Mouse (Mus musculus): ENCODE data around the gene Sh2b2.
"Not testable (repeated sequence)": the region's sequence is repeated elsewhere in the genome, so short reads cannot be mapped to it uniquely, and the experiment has no call there.

Sh2b2 gene

DNA sequence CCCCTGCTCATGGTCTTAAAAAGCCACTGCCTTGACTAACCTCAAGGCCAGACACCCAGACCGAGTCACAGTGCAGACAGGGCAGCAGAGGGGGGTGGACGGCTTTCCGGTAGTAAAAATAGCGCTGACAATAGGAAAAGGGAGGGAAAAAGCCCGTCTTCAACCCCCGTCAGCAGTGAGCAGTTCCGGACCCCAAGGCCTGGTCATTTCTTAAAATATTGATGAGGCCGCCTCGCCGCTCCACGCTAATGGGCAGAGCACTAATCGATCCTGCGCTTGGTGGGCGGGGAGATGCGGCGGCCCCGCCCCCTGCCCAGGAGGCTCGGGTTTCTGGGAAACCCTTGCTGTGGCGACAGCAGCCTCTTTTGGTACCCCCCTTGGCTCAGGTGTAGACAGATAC is 8.7 kb downstream of the Sh2b2 start:
- no peak for DNase-seq (ENCODE audit: low read depth)

- DNase-seq (ENCODE audit: low read depth) = no peak
These were observed 9.7 kb downstream of the Sh2b2 start for GRCm38 (mm10) chr5:136236611-136237010.

DNA sequence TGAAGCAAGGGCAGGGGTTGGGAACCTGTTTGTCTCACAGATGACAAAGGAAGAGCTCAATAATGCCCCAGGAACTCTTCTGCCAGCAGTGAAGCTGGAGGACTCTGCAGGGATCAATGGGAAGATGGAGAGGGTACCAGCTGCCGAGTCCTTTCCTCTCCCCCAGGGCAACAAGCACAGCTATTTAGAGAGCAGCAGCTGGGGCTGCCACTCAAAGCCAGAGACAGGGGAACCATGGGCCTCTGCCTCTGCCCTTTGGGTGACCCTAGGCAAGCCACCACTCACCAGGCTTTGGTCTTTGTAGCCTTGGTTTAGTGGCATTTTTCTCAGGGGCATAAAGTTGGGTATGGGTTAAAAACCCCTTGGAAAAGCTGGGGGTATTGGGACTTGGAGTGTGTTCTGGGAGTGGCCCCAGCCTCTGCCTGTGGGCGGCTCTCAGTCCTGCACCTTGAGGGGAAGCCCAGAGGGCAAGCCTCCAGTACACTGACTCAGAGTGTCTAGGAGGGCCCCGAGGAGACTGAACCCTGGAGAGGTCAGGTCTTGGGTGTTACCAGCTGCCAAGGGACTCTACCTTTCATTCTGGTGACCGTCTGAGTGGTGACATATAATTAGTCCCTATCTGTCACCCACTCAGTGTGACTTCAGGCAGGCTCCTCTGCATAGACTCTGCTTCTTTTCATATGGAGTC is 15.9 kb downstream of the Sh2b2 start:
- no peak for DNase-seq (ENCODE audit: low read depth)

DNA sequence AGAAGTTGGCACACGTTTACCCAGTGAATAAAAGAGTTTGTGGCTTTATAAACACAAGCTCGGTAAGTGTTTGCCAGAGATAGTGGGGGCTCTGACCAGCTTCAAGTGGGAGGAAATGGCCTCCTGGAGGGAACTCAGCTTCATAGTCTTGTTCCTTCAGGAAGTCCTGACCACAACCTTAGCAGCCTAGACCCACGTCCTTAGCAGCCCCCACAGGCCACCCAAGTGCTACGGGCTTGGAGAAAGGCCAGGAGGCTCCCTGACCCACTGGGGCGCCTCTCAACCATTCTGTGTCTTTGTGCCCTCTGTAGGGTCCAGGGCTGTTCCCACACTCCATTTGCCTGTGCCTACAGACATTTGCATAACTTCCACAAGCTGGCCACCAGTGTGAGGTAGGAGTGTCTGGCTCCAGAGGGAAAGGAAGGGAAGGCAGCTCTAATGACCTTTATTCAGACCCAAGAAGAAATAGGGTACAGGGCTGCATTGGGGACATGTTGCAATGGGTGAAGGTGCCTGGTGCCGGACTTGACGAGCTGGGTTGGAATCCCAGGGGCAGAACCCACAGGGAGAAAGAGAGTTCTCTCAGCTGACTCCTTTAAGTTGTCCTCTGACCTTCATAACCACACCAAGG is 20.0 kb downstream of the Sh2b2 start:
- no peak for DNase-seq (ENCODE audit: low read depth)

DNA sequence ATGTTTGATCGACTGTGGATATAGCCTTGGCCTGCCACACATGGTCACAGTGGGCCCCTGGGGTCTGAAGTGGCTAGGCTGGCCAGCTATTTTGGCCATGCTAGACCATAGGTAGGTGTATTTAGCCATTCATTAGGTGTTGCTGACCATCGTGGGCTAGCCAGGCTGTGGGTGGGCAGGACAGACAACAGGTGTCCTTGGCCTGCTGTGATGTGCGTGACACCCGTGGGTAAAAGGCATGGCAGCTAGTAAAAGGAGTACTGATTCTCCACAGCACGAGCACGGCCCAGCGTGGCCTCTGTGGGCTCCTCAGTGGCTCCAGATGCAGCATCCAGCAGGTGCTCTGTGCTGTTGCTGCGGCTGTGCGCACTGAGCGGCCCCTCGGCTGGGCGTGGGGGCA is 27.8 kb downstream of the Sh2b2 start:
- no peak for DNase-seq (ENCODE audit: low read depth)

- DNase-seq (ENCODE audit: low read depth) = no peak
These were observed 28.4 kb downstream of the Sh2b2 start for GRCm38 (mm10) chr5:136217932-136218381.

DNA sequence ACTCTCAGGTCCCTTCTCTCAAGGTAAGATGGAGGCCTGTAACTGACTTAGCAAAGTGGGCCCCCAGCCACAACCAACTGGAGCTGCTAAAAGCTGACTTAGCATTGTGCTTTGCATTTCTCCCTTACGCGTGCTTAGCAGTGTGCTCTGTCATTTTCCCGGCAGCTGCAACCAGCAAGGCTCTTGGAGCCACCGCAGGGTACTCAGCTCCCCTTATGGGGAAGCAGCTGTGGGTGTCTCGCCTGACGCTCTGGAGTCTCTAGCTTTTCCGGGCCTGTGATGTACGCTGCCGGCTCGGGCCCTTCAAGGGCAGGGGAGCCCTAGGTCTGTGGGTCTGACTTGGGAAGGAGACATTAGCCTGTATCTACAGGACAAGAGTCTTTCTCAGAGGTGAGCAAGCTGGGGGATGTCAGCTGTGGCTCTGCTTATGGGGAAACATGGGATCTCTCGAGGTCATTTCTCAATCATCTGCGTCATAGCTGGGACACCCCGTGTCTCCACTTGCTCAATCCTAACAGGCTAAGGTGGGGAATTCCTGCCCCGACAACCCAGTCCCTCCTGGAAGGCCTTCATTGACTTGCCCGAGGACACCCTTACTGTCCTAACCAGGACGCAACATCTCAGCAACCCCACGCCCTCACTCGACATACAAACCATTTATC is 29.2 kb downstream of the Sh2b2 start:
- DNase-seq (ENCODE audit: low read depth) = no peak

- DNase-seq (ENCODE audit: low read depth) = no peak
These were observed 30.4 kb downstream of the Sh2b2 start for GRCm38 (mm10) chr5:136215958-136216357.

- DNase-seq (ENCODE audit: low read depth) = no peak
These were observed 31.1 kb downstream of the Sh2b2 start for GRCm38 (mm10) chr5:136215211-136215610.

GRCm38 (mm10) chr5:136213716-136214115 is 32.6 kb downstream of the Sh2b2 start:
- no peak for DNase-seq (ENCODE audit: low read depth)

- no peak for DNase-seq (ENCODE audit: low read depth)
These were observed 33.6 kb downstream of the Sh2b2 start for GRCm38 (mm10) chr5:136212716-136213115.

DNA sequence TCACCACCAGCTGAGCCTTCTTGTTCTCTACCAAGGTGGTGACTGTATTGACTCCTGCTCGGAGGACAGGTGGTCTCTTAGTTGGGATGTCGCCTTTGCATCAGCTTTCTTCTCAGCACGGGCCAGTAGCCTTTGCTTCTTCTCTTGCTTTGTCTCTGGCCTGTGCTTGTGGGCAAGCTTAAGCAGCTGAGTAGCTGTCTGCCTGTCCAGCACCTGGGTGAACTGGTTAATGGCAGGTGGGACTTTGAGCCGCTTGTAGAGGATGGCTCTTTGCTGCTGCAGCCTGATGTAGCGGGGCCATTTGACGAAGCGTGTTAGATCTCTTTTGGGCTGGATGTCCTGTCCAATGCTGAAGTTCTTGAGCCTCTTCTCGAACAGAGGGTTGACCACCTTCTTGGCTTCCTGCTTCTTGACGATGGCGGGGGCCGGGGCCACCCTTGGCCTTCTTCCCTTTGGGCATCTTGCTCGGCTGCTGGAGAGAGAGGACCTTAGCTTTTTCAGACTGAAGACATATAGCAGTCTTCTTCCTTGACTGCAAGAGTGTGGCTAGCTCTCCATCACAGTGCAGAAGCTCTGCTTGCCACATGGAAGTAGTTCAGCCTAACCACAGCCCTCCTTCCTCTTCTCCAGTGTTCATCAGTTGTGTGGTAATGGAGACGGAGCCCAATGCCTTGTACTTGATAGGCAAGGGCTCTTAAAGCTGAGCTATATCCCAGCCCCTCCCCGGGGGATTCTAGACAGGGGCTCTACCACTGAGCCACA is 34.8 kb downstream of the Sh2b2 start:
- not testable (repeated sequence) for DNase-seq (ENCODE audit: low read depth)

DNA sequence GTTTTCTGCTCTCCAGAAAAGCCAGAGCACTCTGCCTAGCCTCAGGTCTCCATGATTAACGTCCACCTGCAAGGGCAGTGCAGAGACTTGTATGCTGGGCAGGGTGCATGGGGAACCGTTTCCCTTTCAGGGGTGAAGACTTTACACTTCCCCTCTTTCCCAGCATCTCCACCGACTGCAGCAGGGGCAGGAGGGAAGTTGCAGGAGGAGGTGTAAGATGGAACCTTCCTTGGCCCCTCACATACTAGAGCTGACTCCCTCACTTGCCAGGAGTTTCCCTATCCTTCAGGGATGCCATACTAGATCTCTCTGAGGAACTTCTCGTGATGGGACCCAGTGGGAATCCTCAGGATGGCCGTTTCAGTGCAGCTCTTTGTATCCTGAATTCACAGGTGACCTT is 35.8 kb downstream of the Sh2b2 start:
- DNase-seq (ENCODE audit: low read depth) = no peak

GRCm38 (mm10) chr5:136201832-136202231 is 44.5 kb downstream of the Sh2b2 start:
- DNase-seq (ENCODE audit: low read depth) = no peak

- no peak for DNase-seq (ENCODE audit: low read depth)
These were observed 46.8 kb downstream of the Sh2b2 start for GRCm38 (mm10) chr5:136199526-136199925.

GRCm38 (mm10) chr5:136198474-136199391 is 47.6 kb downstream of the Sh2b2 start, which contains the start of gene Prkrip1:
Gene Prkrip1, minus strand, starts transcription at chr5:136198963.
- peak; percentile 92 for DNase-seq (ENCODE audit: low read depth)

DNA sequence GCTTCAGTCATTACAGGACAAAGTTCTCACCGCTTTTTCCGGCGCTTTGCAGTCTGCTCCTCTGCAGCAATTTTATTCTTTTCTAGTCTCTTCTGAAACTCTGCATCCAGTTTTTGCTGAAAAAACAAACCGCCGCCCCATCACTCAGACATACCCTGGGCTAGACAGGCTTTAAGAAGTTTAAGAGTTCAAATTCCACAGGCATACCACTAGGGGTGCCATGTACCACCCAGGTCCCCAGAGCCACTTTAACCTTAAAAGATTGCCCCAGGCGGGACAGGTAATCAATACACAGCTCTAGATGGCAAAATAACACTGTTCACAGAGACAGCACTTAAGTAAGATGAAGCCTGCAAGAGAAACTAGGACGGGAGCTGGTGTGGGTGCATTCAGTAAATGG is 54.5 kb downstream of the Sh2b2 start:
- no peak for DNase-seq (ENCODE audit: low read depth)

DNA sequence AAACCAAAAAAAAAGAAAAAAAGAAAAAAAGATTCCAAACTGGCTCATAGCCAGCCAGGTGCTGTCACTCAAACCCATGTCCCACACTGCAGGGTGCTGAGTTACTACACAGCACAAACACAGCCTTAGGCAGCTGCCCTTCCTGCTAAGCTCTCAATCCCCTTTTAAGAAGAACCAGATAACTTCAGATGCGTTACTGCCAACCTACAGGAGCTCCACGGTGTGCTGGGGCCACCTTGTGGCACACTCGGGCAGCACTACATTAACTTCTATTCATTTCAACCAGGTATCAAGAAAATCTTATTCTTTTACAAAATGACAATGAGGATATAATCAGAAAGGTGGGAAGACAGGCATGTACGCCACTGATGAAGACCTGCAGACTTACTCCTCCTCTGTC is 59.6 kb downstream of the Sh2b2 start:
- DNase-seq (ENCODE audit: low read depth) = no peak

DNA sequence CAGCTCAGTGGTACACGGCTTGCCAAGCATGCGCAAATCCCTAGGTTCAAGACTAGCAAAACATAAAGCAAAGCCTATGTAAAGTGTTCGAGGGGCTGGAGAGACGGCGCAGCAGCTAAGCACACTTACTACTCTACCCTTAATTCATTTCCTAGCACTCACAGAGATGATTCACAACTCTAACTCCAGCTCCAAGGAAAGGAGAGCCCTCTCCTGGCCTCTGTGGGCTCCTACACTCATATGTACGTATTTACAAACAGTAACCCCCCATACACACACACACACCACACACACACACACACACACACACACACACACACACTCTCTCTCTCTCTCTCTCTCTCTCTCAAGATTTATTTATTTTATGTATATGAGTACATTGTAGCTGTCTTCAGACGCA is 62.6 kb downstream of the Sh2b2 start:
- no peak for DNase-seq (ENCODE audit: low read depth)

DNA sequence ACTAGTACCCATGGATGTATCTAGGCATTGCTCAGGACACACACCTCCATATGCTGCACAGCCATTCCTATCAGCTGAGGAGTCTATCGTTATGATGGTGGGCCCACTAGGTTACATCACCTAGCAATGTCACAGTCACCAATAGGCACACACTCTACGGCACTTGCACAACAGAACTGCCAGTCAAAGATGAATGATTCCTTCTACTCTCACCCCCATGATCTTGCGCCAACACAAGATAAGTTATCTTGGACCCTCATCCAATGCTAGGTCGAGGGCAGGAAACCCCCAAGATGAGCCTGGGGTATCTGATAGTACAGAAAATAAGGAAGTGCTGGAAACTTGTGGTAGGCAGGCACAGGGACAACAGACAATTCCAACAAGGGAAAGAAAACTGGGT is 63.5 kb downstream of the Sh2b2 start:
- DNase-seq (ENCODE audit: low read depth) = no peak

DNA sequence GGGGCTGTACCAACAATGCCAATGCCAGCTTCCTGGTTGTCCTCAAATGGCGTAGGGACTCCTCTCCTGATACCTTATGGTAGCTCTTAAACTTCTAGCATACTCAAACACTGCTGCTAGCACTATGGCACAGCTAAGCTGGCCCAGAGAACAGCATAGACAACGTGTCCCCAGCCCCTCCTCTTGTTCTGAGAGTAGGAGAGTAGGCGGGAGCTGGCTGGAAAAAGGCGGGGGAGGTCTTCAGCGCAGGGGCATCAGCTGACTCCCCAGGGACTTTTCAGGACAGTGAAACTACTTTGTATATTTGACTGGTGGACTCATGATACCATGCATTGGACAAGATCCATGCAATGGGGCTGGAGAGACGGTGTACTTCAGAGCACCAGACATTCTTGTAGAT is 64.3 kb downstream of the Sh2b2 start:
- no peak for DNase-seq (ENCODE audit: low read depth)

Measured in c-Kit-positive CD71-negative TER-119-negative erythroid progenitor cells, embryonic 14.5 days (primary cell).